Mouse (Mus musculus) kidney, embryonic 16.5 days (tissue): ENCODE measurements around the gene Cers6. TPM values are rescaled to one million over a fixed set of nuclear protein-coding genes. Genes with fewer than 3 reads are reported as not detected.

ENCODE experiments used
- ATAC-seq: fragments of 200-750 bp; cut with Nextera tagmentation; 2 replicates; pipeline ENCODE4 v1.8.0; 2017; ENCODE audit warnings: moderate TSS enrichment; ENCODE audit not compliant: low FRiP score, low TSS enrichment
- H3K27ac ChIP-seq: fragments of 300-500 bp; sonication (generic); 2 replicates; pipeline ENCODE4 v1.5.1; 2014; ENCODE audit warnings: low read length
- H3K27me3 ChIP-seq: fragments of 300-500 bp; sonication (generic); 2 replicates; pipeline ENCODE4 v1.6.1; 2014; ENCODE audit warnings: low read length, control low read depth, mixed read lengths; ENCODE audit not compliant: insufficient read depth
- H3K36me3 ChIP-seq: fragments of 300-500 bp; sonication (generic); 2 replicates; pipeline ENCODE4 v1.6.1; 2014; ENCODE audit warnings: low read length, control low read depth, mixed read lengths; ENCODE audit not compliant: insufficient read depth
- H3K4me1 ChIP-seq: fragments of 300-500 bp; sonication (generic); 2 replicates; pipeline ENCODE4 v1.6.1; 2014; ENCODE audit warnings: low read length, control low read depth, mixed read lengths; ENCODE audit not compliant: insufficient read depth
- H3K4me2 ChIP-seq: fragments of 300-500 bp; sonication (generic); replicated peaks from 2 replicates; pipeline ENCODE4 v1.6.1; 2014; ENCODE audit warnings: low read depth, low read length
- H3K4me3 ChIP-seq: fragments of 300-500 bp; sonication (generic); 2 replicates; pipeline ENCODE4 v1.5.1; 2014; ENCODE audit warnings: mild to moderate bottlenecking, low read length
- H3K9ac ChIP-seq: fragments of 300-500 bp; sonication (generic); replicated peaks from 2 replicates; pipeline ENCODE4 v1.6.1; 2014; ENCODE audit warnings: low read length
- H3K9me3 ChIP-seq: fragments of 300-500 bp; sonication (generic); 2 replicates; pipeline ENCODE4 v1.6.1; 2016; ENCODE audit warnings: low read length, control low read depth
- WGBS: fragments of 180-500 bp; shearing (Covaris S2); extraction: QIAGEN DNeasy Blood & Tissue Kit; methylation state at CpG from one replicate; pipeline ENCODE4 v1.1.7; 2014; 5-methylcytosine and 5-hydroxymethylcytosine counted together
- polyA plus RNA-seq: library from polyadenylated mRNA; unstranded; fragments of >200 nt; fragmentation: Nextera tagmentation; extraction: Ambion mirVana; gene quantifications from 2 replicates; pipeline ENCODE4 v1.2.1, GENCODE M21; 2015

Gene Cers6
- polyA plus RNA-seq, 1 experiment from 2014 or later = 29.2 TPM

GRCm38 (mm10) chr2:69045926-69046325 is 184.7 kb downstream of the Cers6 start:
- no peaks in the 10 kb centered on the region for H3K36me3 ChIP-seq
- WGBS = 86% methylated on average over 4 of the region's 4 CpGs
- H3K27ac ChIP-seq = no peak overlapping the region
- H3K4me1 ChIP-seq = peaks cover 5% of the 10 kb centered on the region; the same call in 1 of the 2 replicates
- no peak overlapping the region for H3K9ac ChIP-seq
- ATAC-seq = no peak
- no peaks in the 10 kb centered on the region for H3K9me3 ChIP-seq
- H3K4me3 ChIP-seq = no peak overlapping the region
- no peaks in the 10 kb centered on the region for H3K27me3 ChIP-seq
- H3K4me2 ChIP-seq = no peak overlapping the region

- Histone ChIP-seq H3K4me3 (no peak overlapping the region), H3K9me3 (no peaks in the 10 kb centered on the region), H3K36me3 (no peaks in the 10 kb centered on the region), H3K4me2 (no peak overlapping the region), H3K4me1 (peaks cover 5% of the 10 kb centered on the region; the same call in 1 of the 2 replicates), H3K9ac (no peak overlapping the region), H3K27ac (no peak overlapping the region), H3K27me3 (no peaks in the 10 kb centered on the region)
- peak; percentile 52; the same call in 1 of the 2 replicates for ATAC-seq
- 45% methylated on average over 7 of the region's 7 CpGs for WGBS
These were observed 186.1 kb downstream of the Cers6 start for GRCm38 (mm10) chr2:69047297-69047696.

DNA sequence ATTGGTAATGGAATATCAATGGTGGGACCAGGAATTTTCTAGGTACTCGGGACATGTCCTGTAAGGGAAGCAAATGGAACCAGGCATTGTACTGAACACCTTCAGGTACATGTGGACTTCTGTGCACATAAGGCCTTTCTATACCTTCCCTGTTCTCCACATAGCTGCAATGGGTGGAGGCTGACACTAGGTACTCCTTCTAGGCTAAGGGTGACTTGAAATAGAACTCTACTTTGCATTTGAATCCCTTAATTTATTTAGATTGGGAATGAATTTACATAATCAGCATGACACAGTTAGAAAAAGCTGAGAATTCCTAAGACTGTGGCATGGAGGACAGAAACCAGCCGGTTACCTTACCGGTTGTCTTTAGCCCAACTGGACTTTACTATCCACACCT is 186.6 kb downstream of the Cers6 start:
- Histone ChIP-seq H3K4me2 (no peak overlapping the region), H3K27me3 (no peaks in the 10 kb centered on the region), H3K4me1 (peaks cover under 1% of the 10 kb centered on the region; the same call in 1 of the 2 replicates), H3K9me3 (no peaks in the 10 kb centered on the region), H3K36me3 (no peaks in the 10 kb centered on the region), H3K4me3 (no peak overlapping the region), H3K9ac (no peak overlapping the region), H3K27ac (no peak overlapping the region)
- 90% methylated on average over 3 of the region's 3 CpGs for WGBS
- no peak for ATAC-seq

- Histone ChIP-seq H3K4me1 (peaks cover 6% of the 10 kb centered on the region), H3K27ac (no peak overlapping the region), H3K9me3 (no peaks in the 10 kb centered on the region), H3K4me3 (no peak overlapping the region), H3K9ac (no peak overlapping the region), H3K4me2 (no peak overlapping the region), H3K36me3 (no peaks in the 10 kb centered on the region), H3K27me3 (no peaks in the 10 kb centered on the region)
- 66% methylated on average over 7 of the region's 7 CpGs for WGBS
- no peak for ATAC-seq
These were observed 187.9 kb downstream of the Cers6 start for GRCm38 (mm10) chr2:69049179-69049578.

DNA sequence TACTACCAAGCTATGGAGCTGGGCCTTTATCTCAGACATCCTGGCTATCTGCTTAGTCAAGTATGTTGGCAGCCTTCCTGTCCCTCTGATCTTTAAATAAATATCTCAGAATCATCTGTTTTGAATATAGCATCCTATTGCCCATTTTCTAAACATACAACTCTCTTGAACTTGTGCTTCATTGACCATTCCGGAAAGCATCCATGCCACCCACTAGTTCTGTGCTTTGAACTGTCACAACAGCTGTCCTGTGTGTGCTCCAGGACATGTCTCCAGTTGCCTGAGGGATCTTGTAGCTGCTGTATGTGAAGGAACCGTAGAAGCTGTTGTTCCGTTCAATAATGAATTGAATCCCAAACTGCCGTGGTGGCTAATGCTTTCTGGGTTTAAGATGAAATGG is 188.9 kb downstream of the Cers6 start:
- no peak for ATAC-seq
- Histone ChIP-seq H3K27ac (no peak overlapping the region), H3K27me3 (no peaks in the 10 kb centered on the region), H3K9ac (no peak overlapping the region), H3K4me1 (peaks cover 6% of the 10 kb centered on the region), H3K36me3 (no peaks in the 10 kb centered on the region), H3K4me3 (no peak overlapping the region), H3K4me2 (no peak overlapping the region), H3K9me3 (no peaks in the 10 kb centered on the region)
- WGBS = 80% methylated on average over 4 of the region's 4 CpGs

GRCm38 (mm10) chr2:69051596-69051995 is 190.4 kb downstream of the Cers6 start:
- no peak for ATAC-seq
- Histone ChIP-seq H3K27me3 (no peaks in the 10 kb centered on the region), H3K4me3 (no peak overlapping the region), H3K4me1 (peaks cover 6% of the 10 kb centered on the region), H3K9me3 (no peaks in the 10 kb centered on the region), H3K4me2 (no peak overlapping the region), H3K36me3 (no peaks in the 10 kb centered on the region), H3K9ac (no peak overlapping the region), H3K27ac (no peak overlapping the region)
- 13% methylated on average over 1 of the region's 1 CpGs for WGBS

GRCm38 (mm10) chr2:69053210-69053858 is 192.1 kb downstream of the Cers6 start:
- no peak overlapping the region for H3K27ac ChIP-seq

GRCm38 (mm10) chr2:69054279-69054678 is 193.0 kb downstream of the Cers6 start:
- peak; percentile 92 for ATAC-seq
- WGBS = 47% methylated on average over 4 of the region's 4 CpGs
- no peaks in the 10 kb centered on the region for H3K9me3 ChIP-seq
- no peak overlapping the region for H3K9ac ChIP-seq
- H3K4me1 ChIP-seq = peaks cover 6% of the 10 kb centered on the region
- no peaks in the 10 kb centered on the region for H3K27me3 ChIP-seq
- no peak overlapping the region for H3K4me2 ChIP-seq
- no peak overlapping the region for H3K27ac ChIP-seq
- H3K36me3 ChIP-seq = no peaks in the 10 kb centered on the region
- H3K4me3 ChIP-seq = no peak overlapping the region

More at GRCm38 (mm10) chr2:69053210-69053858, 192.1 kb downstream of the Cers6 start:
- H3K4me3 ChIP-seq = no peak overlapping the region
- no peaks in the 10 kb centered on the region for H3K36me3 ChIP-seq
- WGBS = 46% methylated on average over 4 of the region's 4 CpGs
- no peaks in the 10 kb centered on the region for H3K9me3 ChIP-seq
- no peak overlapping the region for H3K9ac ChIP-seq
- no peaks in the 10 kb centered on the region for H3K27me3 ChIP-seq
- no peak overlapping the region for H3K4me2 ChIP-seq
- ATAC-seq = peak; percentile 68
- H3K4me1 ChIP-seq = peaks cover 6% of the 10 kb centered on the region

GRCm38 (mm10) chr2:69055174-69055573 is 193.9 kb downstream of the Cers6 start:
- Histone ChIP-seq H3K9me3 (no peaks in the 10 kb centered on the region), H3K4me1 (peaks cover 6% of the 10 kb centered on the region), H3K4me2 (no peak overlapping the region), H3K36me3 (no peaks in the 10 kb centered on the region), H3K9ac (no peak overlapping the region), H3K4me3 (no peak overlapping the region), H3K27ac (no peak overlapping the region), H3K27me3 (no peaks in the 10 kb centered on the region)
- no peak for ATAC-seq
- WGBS = 93% methylated on average over 6 of the region's 6 CpGs

- Histone ChIP-seq H3K9ac (no peak overlapping the region), H3K4me1 (0 out of 2 replicates have a peak, but pooled peaks cover 3% of the 10 kb centered on the region), H3K27me3 (no peaks in the 10 kb centered on the region), H3K9me3 (no peaks in the 10 kb centered on the region), H3K27ac (no peak overlapping the region), H3K4me3 (no peak overlapping the region), H3K4me2 (no peak overlapping the region), H3K36me3 (no peaks in the 10 kb centered on the region)
- no peak for ATAC-seq
These were observed 200.1 kb downstream of the Cers6 start for GRCm38 (mm10) chr2:69061313-69061712.
